ENCODE assay signal across 23 mouse cellular contexts in the genomic region with DNA sequence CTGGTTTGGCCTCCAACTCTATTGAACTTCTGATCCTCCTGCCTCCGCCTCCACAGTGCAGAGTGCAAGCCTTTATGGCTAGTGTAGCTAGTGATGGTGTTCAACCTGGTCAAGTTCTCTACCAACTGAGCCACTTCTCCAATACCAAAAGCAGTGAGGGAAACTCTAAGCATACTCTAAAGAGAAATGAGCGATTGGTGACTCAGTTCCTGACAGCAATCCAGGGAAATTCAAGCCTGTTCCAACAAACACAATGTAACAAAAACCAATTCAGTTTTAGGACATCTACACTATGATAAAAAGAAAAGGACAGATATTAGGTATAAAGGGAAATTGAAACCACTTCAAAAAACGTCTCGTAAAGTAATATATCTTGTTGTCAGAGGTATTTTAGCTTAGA. TPM values are rescaled to one million over a fixed set of nuclear protein-coding genes. Genes with fewer than 3 reads are reported as not detected.
DNase-seq lines count a peak whose midpoint lies in the region; TF ChIP-seq lines count a peak whose summit lies in the region.
"Had no signal": no experiment of that assay in that cellular context is flagged by ENCODE, and none has a peak within 500 bp of the region (broad histone marks: within the 10 kb centered on the region; RNA-seq: fewer than 3 reads in every experiment).

No protein-coding gene starts in this region.

- no peaks in the 10 kb centered on the region for H3K36me3 ChIP-seq in CH12.LX (replicated peaks in 1 of 2; ENCODE audit: control insufficient read depth in 1 of 2, insufficient read depth in 1 of 2, low read length in 1 of 2)
- H3K36me3 ChIP-seq: embryonic facial prominence, embryonic 13.5 days; embryonic facial prominence, embryonic 15.5 days; forebrain, embryonic 15.5 days had no signal

- no peaks in the 10 kb centered on the region for H3K79me2 ChIP-seq in CH12.LX (replicated peaks; ENCODE audit: control insufficient read depth, extremely low read depth, insufficient read depth, poor library complexity, severe bottlenecking)

- TF ChIP-seq POLR2A in CH12.LX (IDR thresholded peaks at IDR 0.05; ENCODE audit: low read depth, low read length): no peak

- DNase-seq in 3T3-L1 (ENCODE audit: low read depth, low spot score) (peak; percentile 65), CH12.LX (ENCODE audit: extremely low read depth) (no peak), adipocyte (ENCODE audit: low spot score) (peak; percentile 38)
- DNase-seq in retina, embryonic 14.5 days (ENCODE audit: low spot score): no peak
- no peak for DNase-seq in heart, postnatal 10 days
- DNase-seq in gastrocnemius, postnatal 10 days: no peak
- DNase-seq: adrenal gland, adult 2 months; adrenal gland, postnatal 10 days; adrenal gland, postnatal 25 days; B cell, adult 2 months; cerebellum, adult 11 months; cerebellum, adult 18-20 months; cerebellum, adult 8-10 months; cerebellum, adult 9-11 months; cerebellum, postnatal 14 days; cerebellum, postnatal 36 days; embryo, embryonic 11 days had no signal

- no peak overlapping the region for H3K27ac ChIP-seq in CH12.LX (ENCODE audit: insufficient read depth, low read depth)
- H3K27ac ChIP-seq: embryonic facial prominence, embryonic 13.5 days; embryonic facial prominence, embryonic 15.5 days; forebrain, embryonic 13.5 days had no signal

- no peaks in the 10 kb centered on the region for H3K9me3 ChIP-seq in CH12.LX (replicated peaks; ENCODE audit: low read length)
- H3K9me3 ChIP-seq: embryonic facial prominence, embryonic 13.5 days; embryonic facial prominence, embryonic 15.5 days; forebrain, embryonic 13.5 days; forebrain, embryonic 15.5 days had no signal

- no peak for TF ChIP-seq RAD21 in CH12.LX (IDR thresholded peaks at IDR 0.05; ENCODE audit: low read depth, low read length)

- H3K4me3 ChIP-seq in CH12.LX (replicated peaks in 1 of 3; ENCODE audit: low read depth in 2 of 3, low read length in 2 of 3, poor library complexity in 1 of 3): no peak overlapping the region
- H3K4me3 ChIP-seq: embryonic facial prominence, embryonic 13.5 days; embryonic facial prominence, embryonic 15.5 days; erythroblast, embryonic 14.5 days; forebrain, embryonic 13.5 days; forebrain, embryonic 15.5 days had no signal

- dilution Hi-C loops in CH12.LX (cut with MboI; ENCODE audit: extremely low pct_ligation_motif_present, extremely low pct_unique_long_range_greater_than_20kb, low sequenced_read_pairs): no loop called here

- in situ Hi-C loops in CH12.LX (cut with MboI; ENCODE audit: low pct_ligation_motif_present, low pct_unique_long_range_greater_than_20kb, low sequenced_read_pairs): no loop called here

- H3K4me1 ChIP-seq in CH12.LX (ENCODE audit: control insufficient read depth in 1 of 2, insufficient read depth in 2 of 2): peaks cover 0 to 5% of the 10 kb centered on the region in 2 experiments; a peak in 2 of 4 replicates
- H3K4me1 ChIP-seq: embryonic facial prominence, embryonic 13.5 days; embryonic facial prominence, embryonic 15.5 days; forebrain, embryonic 13.5 days; forebrain, embryonic 15.5 days had no signal

- H3K9ac ChIP-seq in CH12.LX (ENCODE audit: insufficient read depth, low read depth): no peak overlapping the region
- H3K9ac ChIP-seq: embryonic facial prominence, embryonic 13.5 days; embryonic facial prominence, embryonic 15.5 days; forebrain, embryonic 13.5 days; forebrain, embryonic 15.5 days; forebrain, postnatal 0 days had no signal

- TF ChIP-seq CTCF in CH12.LX (conservative IDR thresholded peaks at IDR 0.05 in 1 of 2, IDR thresholded peaks at IDR 0.05 in 1 of 2; ENCODE audit: low read depth in 2 of 2, low read length in 2 of 2): no peak

- no peaks in the 10 kb centered on the region for H3K27me3 ChIP-seq in CH12.LX (replicated peaks)
- H3K27me3 ChIP-seq: embryonic facial prominence, embryonic 13.5 days; embryonic facial prominence, embryonic 15.5 days; forebrain, embryonic 13.5 days; forebrain, embryonic 15.5 days had no signal

- no peak for TF ChIP-seq EP300 in CH12.LX (IDR thresholded peaks at IDR 0.05; ENCODE audit: low read length)

- intact Hi-C loops in heart, postnatal 10 days (cut with DNase I): no loop called here

- 0 out of 2 replicates have a peak overlapping the region, but pooled peaks have one; percentile 19 for H3K4me2 ChIP-seq in CH12.LX (ENCODE audit: insufficient read depth, low read depth, poor library complexity, severe bottlenecking)
- H3K4me2 ChIP-seq: embryonic facial prominence, embryonic 13.5 days; embryonic facial prominence, embryonic 15.5 days; forebrain, embryonic 13.5 days; forebrain, embryonic 15.5 days had no signal

TF ChIP-seq in CH12.LX, 34 proteins besides CTCF, POLR2A, EP300 and RAD21:
- TF ChIP-seq BHLHE40 (IDR thresholded peaks at IDR 0.05; ENCODE audit: low read depth, low read length) (no peak), ZC3H11A (IDR thresholded peaks at IDR 0.05; ENCODE audit: low read depth, low read length) (no peak), JUN (IDR thresholded peaks at IDR 0.05; ENCODE audit: insufficient read depth, low read depth, low read length) (no peak), MAX (IDR thresholded peaks at IDR 0.05; ENCODE audit: low read length) (no peak), NRF1 (IDR thresholded peaks at IDR 0.05; ENCODE audit: low read depth, low read length) (no peak), POLR2AphosphoS2 (IDR thresholded peaks at IDR 0.05; ENCODE audit: low read depth, low read length) (no peak), E2F4 (IDR thresholded peaks at IDR 0.05; ENCODE audit: insufficient replicate concordance, low read depth, low read length) (no peak), SMC3 (IDR thresholded peaks at IDR 0.05; ENCODE audit: low read depth, low read length) (no peak), SIN3A (IDR thresholded peaks at IDR 0.05; ENCODE audit: low read length) (no peak), CHD2 (IDR thresholded peaks at IDR 0.05; ENCODE audit: low read length) (no peak), MAZ (IDR thresholded peaks at IDR 0.05; ENCODE audit: low read depth, low read length) (no peak), ZKSCAN1 (IDR thresholded peaks at IDR 0.05; ENCODE audit: borderline replicate concordance, low read depth, low read length) (no peak), ZNF384 (IDR thresholded peaks at IDR 0.05; ENCODE audit: low read depth, low read length) (no peak)

RNA-seq across cellular contexts. Expression of a gene that starts 27.9 kb away (rescaled TPM):
- 1.3 and 1.8 TPM in 2 replicates for total RNA-seq in CH12.LX (2012; rRNA removed)
- 0.24 and 0.30 TPM in 2 replicates for total RNA-seq in CH12.LX (2014; rRNA removed)
- 0.64 and 0.87 TPM in 2 replicates for polyA plus RNA-seq in CH12.LX (2012; ENCODE audit: insufficient read length, low read depth)
- total RNA-seq in heart, postnatal 10 days (2021): under 1 TPM; 0.10 to 0.24 TPM
- under 1 TPM; 0.16 to 0.34 TPM for total RNA-seq in gastrocnemius, postnatal 10 days (2021)

Comparison
In these comparisons a context has a peak if more than half of its experiments do, and no peak if none do; other contexts are left out.
1. DNase-seq: peak in 3T3-L1 (single experiment) and adipocyte (single experiment); none in CH12.LX (single experiment), retina, embryonic 14.5 days (single experiment), heart, postnatal 10 days (0 of 2) and gastrocnemius, postnatal 10 days (single experiment).